Mouse (Mus musculus) heart, postnatal 14 days (tissue): ENCODE measurements around the gene Rela. TPM values are rescaled to one million over a fixed set of nuclear protein-coding genes. Genes with fewer than 3 reads are reported as not detected.

Experiments used
- DNase-seq, 2 experiments: peaks; one replicate each; pipeline ENCODE4 v3.0.0; 2021 to 2022
- intact Hi-C: fragments of 180-260 bp; cut with DNase I; formaldehyde crosslinking; loops from one replicate; pipeline ENCODE4 v1.15.1; 2025
- total RNA-seq, 2 experiments: library from RNA; stranded (reverse); gene quantifications; 2 replicates each; pipeline ENCODE4 v1.2.3; 2021

Rela gene
- total RNA-seq, 2 experiments from 2014 or later, result 25.8 to 29.9 TPM

DNA sequence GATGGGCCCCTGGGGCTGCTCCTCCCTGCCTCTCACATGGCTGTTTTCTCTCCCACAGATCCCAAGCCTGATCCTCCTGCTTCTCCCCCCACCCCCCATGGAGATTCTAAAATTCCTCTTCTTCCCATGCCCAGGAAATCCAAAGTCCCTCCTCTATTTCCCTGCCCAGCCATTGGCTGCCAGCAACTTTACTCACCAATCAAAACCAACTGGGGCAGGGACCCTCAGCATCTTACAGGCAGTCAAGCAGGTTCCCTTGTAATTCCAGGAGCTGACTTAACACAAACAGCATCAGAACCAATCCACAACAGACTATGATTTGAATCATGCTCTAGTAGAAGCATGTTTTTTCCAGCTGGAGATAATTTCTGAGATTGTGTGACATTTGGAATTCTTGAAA lies 7.4 kb upstream of the Rela start:
- no peak for DNase-seq
- intact Hi-C loops, result no loop called here

DNA sequence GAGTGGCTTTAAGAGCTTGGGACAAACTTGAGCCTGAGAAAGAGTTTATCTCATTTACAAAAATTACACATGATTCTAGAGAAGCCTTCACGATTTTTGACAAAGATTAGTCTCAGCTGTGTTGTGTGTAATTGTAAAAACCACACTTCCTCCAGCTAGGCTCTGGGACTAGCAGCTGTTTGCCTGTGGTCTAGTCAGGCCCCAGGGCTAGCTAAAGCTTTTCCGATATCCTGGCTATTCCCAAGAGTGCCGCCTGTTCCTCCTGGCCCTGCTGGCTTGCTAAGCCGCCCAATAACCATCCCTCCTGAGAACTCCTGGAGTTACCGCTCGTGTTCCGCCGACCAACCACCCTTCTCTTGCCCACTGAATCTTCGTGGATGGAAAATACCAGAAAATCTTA lies 5.2 kb upstream of the Rela start:
- DNase-seq, result no peak
- intact Hi-C loops, result no loop called here

DNA sequence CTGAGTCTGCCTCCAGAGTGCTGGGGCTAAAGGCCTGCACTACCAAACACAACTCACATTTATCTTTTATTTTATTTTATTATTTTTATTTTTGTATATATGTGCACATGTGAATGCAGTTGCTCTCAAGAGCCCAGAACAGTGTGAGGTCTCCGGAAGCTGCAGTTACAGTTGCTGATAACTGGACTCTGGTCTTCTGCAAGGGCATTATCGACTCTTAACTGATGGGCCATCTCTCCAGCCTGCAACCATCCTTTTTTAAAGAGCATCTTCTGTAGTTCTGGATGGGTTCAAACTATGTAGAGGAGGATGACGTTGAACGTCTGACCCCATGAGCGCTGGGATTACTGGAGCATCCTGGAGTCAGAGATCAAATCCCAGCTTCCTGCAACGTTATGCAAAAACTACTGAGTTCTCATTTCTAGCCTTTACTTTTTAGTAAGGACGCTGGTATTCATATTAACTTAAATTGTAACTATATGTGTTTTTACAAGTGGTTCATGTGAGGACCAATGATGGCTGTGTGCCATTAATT lies 1.2 kb upstream of the Rela start:
- no peak for DNase-seq
- intact Hi-C loops, result no loop called here

DNA sequence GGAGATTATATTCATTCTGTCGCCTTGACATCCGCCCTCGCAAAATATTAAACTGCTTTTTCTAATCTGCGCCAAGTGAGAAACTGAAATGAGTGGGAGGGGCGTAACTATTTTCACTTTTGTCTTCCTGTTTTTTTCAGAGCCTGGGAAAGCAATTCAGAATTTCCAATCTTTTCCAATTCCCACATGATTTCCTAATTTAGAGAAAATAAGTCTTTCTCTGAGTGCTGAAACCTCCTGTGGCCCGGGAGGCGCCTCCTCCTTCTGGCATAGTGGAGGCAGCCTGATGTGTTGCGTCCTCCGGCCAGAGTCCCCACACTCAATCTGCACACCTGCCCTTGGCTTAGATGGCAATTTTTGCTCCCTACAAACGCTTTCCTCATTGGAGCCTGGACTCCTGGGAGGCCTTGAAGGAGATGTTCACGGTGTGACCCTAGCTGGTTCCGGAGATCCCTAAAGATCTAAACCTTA lies 677 bp upstream of the Rela start:
- DNase-seq, result peak in 1 of 2 experiments; percentile 48
- intact Hi-C loops, result no loop called here

DNA sequence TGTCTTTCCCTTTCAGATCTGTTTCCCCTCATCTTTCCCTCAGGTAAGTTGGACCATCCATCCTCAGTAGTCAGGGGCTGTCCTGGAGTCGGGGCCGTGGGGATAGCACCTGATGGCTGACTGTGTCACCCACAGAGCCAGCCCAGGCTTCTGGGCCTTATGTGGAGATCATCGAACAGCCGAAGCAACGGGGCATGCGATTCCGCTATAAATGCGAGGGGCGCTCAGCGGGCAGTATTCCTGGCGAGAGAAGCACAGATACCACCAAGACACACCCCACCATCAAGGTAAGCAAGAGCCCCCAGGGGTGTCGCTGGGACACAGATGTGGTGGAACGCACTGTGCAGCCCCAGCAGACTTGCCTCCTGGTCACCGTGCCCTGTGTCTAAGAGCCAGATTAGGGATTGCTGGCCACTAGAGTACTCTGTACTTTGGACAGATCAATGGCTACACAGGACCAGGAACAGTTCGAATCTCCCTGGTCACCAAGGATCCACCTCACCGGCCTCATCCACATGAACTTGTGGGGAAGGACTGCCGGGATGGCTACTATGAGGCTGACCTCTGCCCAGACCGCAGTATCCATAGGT lies 1.2 kb downstream of the Rela start:
- no peak for DNase-seq
- intact Hi-C loops, result no loop called here

DNA sequence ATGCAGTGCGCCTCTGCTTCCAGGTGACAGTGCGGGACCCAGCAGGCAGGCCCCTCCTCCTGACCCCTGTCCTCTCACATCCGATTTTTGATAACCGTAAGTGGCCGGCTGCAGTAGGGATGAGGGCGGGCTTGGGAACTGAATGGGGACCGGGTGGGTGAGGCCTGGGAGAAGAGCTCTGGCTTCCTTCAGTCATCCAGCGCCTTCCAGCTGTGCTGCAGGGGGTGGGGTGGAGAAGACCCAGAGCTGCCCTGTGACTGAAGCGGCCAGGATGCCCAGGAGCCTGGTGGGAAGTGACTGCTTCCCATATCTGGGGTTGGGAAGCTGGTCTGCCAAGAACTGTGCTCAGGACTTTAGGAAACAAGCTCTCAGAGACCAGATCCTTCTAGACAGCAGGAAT lies 3.1 kb downstream of the Rela start:
- no peak for DNase-seq
- intact Hi-C loops, result no loop called here

DNA sequence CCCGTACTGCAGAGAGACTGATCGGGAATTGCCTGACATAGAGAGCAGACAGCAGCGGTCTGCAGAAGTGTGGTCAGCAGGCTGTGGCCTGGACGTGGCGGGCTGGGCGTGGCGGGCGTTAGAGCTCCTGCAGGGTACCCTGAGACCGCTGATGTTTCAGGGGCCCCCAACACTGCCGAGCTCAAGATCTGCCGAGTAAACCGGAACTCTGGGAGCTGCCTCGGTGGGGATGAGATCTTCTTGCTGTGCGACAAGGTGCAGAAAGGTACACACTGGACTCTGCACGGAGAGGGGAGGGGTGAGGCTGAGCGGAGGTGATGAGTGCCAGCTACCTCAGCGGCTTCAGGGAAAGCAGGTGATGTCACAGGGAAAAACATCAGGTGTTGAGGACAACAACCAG lies 3.7 kb downstream of the Rela start:
- intact Hi-C loops, result no loop called here
- DNase-seq, result no peak

DNA sequence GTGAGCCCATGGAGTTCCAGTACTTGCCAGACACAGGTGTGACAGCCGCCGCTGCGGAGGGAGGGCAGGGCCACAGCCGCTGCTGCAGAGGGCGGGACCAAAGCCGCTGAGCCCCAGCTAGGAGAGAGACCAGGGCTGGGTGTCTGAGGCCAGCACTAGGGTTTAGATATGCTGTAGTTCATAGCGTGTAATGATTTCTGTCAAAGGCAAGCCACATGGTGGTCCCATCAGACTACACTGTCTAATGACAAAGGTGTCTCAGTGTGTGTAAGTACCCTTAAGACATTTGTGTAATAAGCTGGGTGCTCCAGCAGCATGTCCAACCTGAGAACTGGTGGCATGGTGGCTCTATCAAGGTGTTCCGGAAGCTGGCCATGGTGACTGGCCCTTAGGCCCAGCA lies 4.4 kb downstream of the Rela start:
- intact Hi-C loops, result no loop called here
- DNase-seq, result no peak

DNA sequence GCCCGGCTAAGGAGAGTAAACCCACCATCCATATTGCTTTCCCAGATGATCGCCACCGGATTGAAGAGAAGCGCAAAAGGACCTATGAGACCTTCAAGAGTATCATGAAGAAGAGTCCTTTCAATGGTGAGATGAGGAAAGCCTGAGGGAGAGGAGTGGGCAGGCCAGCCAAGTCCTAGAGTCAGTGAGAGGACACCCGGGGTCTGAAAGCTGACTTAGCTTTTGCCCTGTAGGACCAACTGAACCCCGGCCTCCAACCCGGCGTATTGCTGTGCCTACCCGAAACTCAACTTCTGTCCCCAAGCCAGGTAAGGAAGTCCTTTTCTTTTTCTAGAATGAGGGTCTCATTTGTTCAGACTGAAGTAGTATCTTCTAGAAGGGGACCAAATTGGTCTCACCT lies 8.0 kb downstream of the Rela start:
- intact Hi-C loops, result no loop called here

DNA sequence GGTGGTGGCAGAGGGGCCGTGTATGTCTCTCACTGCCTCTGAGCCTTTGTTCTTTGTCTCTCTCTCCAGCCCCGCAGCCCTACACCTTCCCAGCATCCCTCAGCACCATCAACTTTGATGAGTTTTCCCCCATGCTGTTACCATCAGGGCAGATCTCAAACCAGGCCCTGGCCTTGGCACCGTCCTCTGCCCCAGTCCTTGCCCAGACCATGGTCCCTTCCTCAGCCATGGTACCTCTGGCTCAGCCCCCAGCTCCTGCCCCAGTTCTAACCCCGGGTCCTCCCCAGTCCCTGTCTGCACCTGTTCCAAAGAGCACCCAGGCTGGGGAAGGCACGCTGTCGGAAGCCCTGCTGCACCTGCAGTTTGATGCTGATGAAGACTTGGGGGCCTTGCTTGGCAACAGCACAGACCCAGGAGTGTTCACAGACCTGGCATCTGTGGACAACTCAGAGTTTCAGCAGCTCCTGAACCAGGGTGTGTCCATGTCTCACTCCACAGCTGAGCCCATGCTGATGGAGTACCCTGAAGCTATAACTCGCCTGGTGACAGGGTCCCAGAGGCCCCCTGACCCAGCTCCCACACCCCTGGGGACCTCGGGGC lies 9.5 kb downstream of the Rela start:
- no peak for DNase-seq
- intact Hi-C loops, result no loop called here

More for the DNA sequence above, 8.0 kb downstream of the Rela start:
- no peak for DNase-seq

DNA sequence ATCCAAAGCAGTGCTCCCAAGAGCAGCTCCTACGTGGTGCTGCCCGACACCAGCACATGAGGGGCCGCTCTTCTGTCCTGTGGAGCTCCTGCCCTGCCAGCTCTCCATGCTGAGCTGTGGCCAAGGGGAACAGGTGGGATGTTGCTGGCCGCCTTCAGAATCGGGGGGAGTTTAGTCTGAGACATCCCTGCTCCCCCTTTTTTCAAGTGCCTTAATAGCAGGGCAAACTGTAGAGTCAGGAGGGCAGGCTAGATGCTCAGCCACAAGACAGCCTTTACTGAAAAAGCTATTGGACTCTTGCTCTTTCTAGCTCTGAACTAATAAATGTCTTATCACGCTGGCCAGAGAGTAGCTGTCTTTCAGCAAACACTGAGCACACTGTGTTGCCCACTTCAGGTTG lies 10.5 kb downstream of the Rela start:
- DNase-seq, result no peak
- intact Hi-C loops, result no loop called here

DNA sequence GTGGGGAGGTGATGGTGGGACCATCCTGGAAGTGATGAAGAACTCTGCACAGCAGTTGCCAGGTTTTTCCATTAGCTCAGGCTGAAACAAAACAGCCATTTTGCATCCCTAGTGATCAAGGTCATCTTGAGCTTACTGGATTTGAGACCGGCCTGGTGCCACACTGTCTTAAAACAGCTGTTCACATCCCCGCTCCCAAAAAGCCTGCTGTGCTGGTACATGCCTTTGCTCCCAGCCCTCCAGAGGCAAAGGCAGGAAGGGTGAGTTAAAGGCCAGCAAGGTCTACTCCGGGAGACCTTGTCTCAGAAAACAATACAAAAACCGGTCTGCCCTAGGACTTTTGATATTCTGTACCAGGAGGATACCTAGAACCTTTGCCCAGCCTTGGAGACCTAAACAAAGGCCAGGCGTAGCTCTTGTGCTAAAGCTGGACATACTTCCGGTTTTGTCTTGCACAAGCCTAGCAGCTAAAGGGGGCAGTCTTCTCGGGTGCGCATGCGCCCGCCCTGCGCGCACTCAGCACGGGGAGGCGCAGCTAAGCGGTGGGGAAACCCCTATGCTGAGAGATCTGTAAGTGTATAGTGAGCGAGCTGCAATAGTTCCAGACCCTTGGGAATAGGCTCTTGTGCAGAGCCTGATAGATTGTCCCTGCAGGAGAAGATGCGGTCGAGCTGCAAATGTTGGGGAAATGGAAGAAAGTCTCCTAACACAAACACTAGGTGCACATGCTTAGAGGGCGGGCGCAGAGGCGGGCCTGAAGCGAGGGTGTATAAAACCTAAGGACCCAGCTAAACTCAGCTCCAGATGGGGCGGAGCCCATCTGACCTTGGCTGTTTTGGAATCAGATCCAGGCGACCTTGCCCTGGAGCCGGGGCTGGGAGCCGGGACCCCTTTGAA lies 11.4 kb downstream of the Rela start:
- intact Hi-C loops, result no loop called here
- peak; percentile 83 to 85 for DNase-seq

DNA sequence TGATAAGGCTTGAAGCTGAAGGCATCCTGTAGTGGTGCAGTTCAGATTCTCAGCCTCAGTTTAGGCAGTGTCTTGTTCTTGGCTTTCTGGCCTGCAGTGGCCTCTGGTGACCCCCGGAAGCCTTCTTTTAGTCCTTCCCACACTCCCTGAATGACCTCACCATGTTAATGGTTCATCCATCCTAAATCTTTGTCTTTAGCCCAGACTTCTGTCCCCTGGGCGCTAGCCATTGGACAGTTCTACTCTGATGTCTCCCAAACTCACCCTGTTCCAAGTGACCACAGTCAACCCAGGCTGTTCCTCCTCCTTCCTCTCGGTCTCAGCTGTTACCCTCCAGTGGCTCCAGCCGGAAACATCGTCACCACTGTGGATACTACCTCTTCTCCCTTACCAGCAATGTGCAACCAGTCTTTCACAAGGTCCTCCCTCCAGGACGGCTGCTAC lies 12.0 kb downstream of the Rela start:
- intact Hi-C loops, result no loop called here
- DNase-seq, result peak; percentile 59 to 70

DNA sequence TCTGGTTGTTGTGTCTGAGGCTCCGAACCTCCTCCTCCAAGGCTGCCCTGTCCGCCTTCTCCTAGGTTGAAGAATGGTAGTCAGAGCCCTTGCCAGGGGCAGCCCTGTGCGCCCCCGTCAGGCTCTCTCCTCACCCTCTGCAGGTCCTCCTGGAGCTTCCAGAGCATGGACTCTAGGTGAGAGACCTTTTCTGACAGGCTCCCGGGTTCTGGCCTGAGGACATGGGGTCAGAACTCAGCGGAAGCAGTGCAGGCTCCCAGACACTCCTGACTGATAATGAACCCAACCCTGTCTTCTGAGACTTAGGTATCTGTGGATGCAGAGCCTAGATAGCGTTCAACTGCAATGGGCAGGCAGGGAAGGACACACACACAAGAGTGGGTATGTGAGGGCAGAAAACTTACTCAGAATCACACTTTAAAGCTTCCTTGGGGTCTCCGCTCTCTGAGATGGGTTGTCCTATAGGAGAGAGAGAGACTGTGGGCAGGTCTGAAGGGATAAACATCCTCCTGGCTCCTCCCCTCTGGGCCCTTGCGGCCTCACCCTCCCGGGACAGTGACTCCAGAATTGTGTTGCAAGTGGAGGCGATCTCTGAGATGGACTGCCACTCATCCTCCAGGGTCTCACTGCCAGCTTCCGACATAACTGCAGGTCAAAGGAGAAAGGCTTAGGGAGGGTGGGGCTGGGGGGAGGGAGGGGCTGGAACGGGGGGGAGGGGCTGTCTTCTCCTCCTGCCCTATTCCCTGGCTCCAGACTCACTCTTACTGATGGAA lies 14.4 kb downstream of the Rela start:
- DNase-seq, result no peak
- intact Hi-C loops, result no loop called here

DNA sequence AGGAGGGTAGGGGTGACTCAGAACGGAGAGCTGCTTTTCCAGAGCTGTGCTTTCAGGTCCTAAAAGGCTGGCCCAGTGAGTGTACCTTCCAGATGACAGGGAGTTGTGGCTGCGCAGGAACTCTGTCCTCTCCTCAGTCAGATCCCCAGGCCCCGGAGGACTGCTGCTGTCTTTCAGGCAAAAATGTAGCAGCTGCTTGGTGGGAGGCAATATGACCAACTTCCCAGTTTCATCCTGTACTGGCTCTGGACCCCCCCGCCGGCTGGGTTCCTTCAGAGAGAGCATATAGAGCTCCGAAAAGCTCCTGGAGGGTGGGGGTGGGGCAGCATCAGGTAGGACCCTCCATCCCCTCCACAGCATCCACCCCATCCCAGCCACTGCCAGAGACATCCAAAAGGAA lies 15.3 kb downstream of the Rela start:
- no peak for DNase-seq
- intact Hi-C loops, result no loop called here

DNA sequence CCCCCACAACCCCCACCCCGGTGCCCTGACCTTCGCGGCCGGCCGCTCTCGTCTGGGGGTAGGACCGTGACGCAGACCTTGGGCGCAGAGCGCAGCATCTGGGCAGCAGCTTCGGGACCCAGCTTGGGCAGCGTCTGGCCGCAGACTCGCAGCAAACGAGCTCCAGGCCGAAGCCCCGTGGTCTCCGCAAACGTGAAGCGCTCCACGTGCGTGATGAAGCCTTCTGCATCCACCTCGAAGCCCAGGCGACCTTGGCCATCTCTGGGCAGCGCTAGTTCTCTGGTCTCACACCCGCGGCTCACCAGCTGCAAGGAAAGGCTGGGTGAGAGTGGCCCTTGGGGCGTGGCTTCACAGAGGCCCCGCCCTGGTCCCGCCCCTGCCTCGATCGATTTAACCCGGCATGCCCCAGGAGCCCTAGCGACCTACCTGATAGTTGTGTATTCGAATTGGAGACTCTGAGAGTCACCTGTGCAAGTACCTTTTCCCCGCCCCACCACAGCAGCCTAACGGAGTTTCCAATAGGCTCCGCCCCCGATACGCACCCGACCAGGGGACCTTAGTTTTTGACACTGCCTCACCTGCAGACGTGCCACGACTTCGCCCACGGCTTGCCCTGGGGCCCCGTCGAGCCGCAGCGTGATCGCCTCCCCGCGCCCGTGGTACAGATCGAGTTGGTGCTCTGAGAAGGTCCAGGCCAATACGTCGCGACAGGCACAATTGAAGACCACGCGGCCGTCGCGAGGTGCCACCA lies 16.9 kb downstream of the Rela start:
- intact Hi-C loops, result no loop called here
- no peak for DNase-seq

DNA sequence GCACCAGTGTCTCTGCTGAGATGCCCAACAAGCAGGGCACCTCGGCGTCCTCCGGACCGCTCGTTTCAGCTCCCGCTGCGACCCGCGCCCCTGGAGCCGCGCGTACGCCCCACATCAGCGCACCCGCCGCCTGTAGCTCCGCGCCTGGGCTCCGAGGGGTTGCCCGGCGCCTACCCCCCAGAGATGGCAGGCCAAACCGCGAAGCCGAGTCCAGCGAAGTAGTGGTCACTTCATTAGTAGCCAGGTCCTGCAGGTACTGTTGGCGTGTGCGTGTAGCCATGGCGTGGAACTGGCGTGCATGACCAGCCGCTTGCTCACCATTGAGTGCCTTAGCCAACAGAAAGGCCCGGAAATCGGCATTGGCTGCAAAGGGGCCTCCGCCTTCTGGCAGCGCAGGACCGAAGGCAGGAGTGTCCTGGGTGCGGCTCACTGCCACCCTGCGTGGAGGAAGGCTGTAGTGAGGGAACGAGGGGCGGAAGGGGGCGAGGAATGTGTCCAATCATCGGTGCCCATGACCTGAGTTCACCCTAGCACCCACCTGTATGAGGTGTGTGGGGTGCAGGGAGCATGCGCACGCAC lies 17.5 kb downstream of the Rela start:
- no peak for DNase-seq
- intact Hi-C loops, result no loop called here

DNA sequence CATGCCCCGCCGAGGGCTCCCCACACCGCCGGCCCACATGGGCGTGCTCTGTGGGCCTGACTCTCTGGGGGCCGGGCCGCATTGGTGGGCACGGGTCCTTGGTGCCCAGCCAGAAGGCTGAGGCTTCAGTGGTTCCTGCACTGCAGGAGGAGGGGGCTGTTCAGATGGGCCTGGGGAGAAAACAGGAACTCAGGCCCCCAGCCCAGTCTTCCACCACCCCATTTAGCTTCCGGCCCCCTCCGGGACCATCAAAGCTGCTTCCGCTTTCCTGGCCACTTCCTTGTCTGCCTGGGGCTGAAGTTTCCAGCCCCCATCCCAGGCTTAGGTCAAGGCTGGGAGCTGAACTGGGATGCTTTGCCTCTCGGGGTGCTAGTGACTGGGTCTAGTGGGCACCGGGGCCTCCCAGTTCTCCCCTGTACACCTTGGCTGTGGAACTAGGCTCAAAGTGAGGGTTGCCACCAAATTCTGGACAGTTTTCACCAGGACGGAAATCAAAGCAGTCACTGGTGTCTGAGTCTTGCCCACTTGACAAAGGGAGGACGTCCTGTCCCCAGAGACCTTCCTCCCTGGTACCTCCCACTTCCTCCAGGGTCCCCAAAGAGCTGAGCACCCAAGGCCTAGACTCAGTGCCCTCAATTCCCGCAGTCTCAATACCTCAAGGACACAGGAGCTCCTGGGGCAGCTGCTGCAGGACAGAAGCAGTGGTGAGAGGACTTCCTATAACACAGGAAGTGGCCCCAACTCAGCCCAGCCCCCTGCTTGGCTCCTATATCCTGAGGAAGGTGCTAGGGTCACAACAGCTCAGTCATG lies 23.9 kb downstream of the Rela start:
- intact Hi-C loops, result no loop called here
- peak; percentile 50 to 55 for DNase-seq

DNA sequence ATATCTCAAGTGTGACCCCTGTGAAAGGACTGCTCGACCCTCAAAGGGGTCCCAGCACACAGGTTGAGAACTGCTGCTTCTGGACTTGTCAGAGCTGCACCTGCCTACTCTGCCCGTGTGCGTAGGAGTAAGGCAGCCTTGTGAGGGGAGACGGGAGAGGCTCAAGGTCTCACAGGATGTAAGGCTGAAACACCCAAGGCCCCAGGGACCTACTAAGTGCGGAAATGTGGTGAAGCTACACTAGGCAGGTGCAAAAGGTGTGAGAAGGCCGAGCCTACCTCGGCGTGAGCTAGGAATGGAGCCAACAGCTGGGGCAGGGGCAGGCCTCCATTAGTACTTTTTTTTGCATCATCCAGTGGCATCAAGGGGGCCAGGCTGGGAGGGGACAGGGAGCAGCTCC lies 25.0 kb downstream of the Rela start:
- intact Hi-C loops, result no loop called here
- DNase-seq, result no peak
